Mouse (Mus musculus): ENCODE measurements around the gene Igdcc3. TPM values are rescaled to one million over a fixed set of nuclear protein-coding genes. Genes with fewer than 3 reads are reported as not detected.
"Not testable (repeated sequence)": the region's sequence is repeated elsewhere in the genome, so short reads cannot be mapped to it uniquely, and the experiment has no call there.

The Igdcc3 gene
- polyA plus RNA-seq, 1 experiment from 2014 or later = 40.8 TPM

DNA sequence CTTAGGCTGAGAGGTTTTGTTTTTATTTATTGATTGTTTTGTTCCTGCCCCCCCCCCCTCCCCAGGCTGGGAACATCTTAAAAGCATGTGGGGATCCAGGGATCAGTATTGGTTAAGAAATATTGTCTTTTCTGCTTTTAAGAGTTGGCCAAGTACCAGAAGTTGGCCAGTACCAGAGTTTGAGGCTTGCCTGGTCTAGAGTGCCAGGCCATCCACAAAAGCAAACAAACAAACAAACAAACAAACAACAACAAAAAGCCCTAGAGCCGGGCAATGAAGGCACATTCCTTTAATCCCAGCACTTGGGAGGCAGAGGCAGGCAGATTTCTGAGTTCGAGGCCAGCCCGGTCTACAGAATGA lies 60.0 kb downstream of the Igdcc3 start:
- Histone ChIP-seq H3K27ac (peak overlapping the region; percentile 73), H3K9ac (no peak overlapping the region), H3K27me3 (no peaks in the 10 kb centered on the region), H3K36me3 (replicated peaks) (no peaks in the 10 kb centered on the region), H3K4me2 (no peak overlapping the region), H3K4me1 (peaks cover 16% of the 10 kb centered on the region), H3K4me3 (replicated peaks) (no peak overlapping the region), H3K9me3 (no peaks in the 10 kb centered on the region)
- 49% methylated on average over 3 of the region's 3 CpGs for WGBS
- ATAC-seq (ENCODE audit: low FRiP score) = no peak

DNA sequence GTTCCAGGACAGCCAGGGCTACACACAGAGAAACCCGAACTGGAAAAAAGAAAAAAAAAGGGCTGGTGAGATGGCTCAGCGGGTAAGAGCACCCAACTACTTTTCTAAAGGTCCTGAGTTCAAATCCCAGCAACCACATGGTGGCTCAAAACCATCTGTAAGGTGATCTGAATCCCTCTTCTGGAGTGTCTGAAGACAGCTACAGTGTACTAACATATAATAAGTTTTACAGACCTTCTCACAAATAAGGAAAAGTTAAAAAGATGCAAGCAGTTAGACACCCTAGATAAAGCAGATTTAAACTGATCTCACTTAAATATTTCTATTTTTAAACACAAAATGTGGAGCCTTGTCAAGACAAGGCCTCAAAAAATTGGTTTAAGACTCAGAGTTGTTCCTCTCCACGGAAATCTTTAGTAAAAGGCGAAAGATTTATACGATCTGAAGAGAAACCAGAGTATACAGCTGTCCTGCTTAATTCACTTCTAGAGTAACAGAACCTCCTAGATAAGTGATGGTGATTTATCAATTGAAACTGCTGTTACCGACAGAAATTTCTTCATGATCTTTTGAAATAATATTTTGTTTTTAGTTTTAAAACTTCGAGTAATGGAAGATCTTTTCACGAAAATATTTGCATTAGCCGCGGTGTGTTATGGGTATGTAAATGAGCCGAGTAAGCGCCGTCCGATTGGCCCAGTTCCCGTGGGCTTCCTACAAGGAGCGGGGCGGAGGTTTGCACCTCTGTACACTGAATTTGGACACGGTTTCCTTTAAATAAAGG lies 60.6 kb downstream of the Igdcc3 start:
- no peaks in the 10 kb centered on the region for H3K9me3 ChIP-seq
- H3K36me3 ChIP-seq (replicated peaks) = no peaks in the 10 kb centered on the region
- ATAC-seq (ENCODE audit: low FRiP score) = peak; percentile 90
- no peaks in the 10 kb centered on the region for H3K27me3 ChIP-seq
- H3K27ac ChIP-seq = peak overlapping the region; percentile 73
- under 1% methylated on average over 18 of the region's 18 CpGs for WGBS
- peak overlapping the region; percentile 34 for H3K4me3 ChIP-seq (replicated peaks)
- peak overlapping the region; percentile 39; the same call in 1 of the 2 replicates for H3K9ac ChIP-seq
- peaks cover 13% of the 10 kb centered on the region; the same call in 1 of the 2 replicates for H3K4me1 ChIP-seq
- H3K4me2 ChIP-seq = peak overlapping the region; percentile 50

DNA sequence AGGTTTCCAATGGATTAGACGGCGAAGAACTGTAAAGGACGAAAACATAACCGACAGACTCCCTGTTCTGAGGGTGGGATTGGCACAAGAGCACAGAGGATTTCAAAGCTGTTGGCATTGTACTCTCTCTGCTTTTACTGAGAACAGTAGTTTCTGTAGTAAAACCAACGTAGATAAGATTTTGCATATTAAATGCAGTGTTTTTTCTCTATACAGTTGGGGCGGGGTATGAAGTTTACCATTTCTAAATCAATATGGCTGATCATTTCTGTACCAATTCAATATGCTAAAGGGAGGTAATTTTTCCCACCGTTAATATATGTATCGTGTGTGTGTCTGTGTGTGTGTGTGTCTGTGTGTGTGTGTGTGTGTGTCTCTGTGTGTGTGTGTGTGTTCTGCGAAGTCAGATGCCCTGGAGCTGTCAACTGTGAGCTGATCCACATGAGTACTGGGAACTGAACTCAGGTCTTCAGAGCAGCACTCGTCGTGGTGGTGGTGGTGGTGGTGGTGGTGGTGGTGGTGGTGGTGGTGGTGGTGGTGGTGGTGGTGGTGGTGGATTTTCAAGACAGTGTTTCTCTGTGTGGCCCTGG lies 61.3 kb downstream of the Igdcc3 start:
- Histone ChIP-seq H3K4me3 (replicated peaks) (peak overlapping the region; percentile 34), H3K4me1 (0 out of 2 replicates have a peak, but pooled peaks cover 10% of the 10 kb centered on the region), H3K9me3 (peaks cover 4% of the 10 kb centered on the region; the same call in 1 of the 2 replicates), H3K36me3 (replicated peaks) (no peaks in the 10 kb centered on the region), H3K4me2 (peak overlapping the region; percentile 50), H3K27me3 (no peaks in the 10 kb centered on the region), H3K27ac (peak overlapping the region; percentile 72; the same call in 1 of the 2 replicates), H3K9ac (peak overlapping the region; percentile 39; the same call in 1 of the 2 replicates)
- WGBS = 32% methylated on average over 11 of the region's 11 CpGs
- peak; percentile 14 for ATAC-seq (ENCODE audit: low FRiP score)

DNA sequence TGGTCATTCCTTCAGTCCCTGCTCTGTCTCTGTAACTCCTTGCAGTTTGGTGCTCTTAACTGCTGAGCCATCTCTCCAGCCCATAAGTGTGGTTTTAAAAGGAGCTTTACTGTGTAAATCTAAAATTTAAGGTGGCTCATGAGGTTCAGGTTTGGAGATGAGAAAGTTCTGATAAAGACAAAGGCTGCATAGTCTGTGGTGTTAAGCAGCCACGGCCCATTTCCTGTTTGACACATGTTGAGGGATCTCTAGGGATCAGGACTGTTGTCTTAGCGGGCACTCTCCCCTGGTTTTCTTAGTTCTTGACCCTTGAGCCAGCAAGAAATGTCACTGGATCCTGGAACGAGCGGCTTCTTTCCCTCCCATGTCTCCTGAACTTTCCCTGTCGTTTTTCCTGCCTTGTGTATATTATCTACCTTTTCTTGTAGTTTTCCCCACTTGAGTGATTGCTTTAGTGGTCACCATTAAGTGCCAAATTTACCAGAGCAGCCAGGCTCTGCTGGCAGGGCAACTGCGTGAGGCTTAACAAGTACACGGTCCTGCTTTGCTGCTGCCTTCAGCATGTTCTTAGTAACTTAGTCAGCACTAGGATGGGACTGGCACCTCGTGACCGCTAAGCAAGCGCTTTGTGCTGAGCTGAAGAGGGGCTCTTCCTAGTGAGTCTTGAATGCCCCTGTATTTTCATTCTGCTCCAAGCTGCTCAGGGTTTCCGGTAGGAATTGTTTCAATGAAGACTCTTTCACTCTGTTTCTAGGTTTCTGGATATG lies 64.2 kb downstream of the Igdcc3 start:
- no peak overlapping the region for H3K4me2 ChIP-seq
- no peak overlapping the region for H3K4me3 ChIP-seq (replicated peaks)
- no peak overlapping the region for H3K9ac ChIP-seq
- no peak for ATAC-seq (ENCODE audit: low FRiP score)
- no peaks in the 10 kb centered on the region for H3K36me3 ChIP-seq (replicated peaks)
- 77% methylated on average over 11 of the region's 11 CpGs for WGBS
- H3K9me3 ChIP-seq = peaks cover 4% of the 10 kb centered on the region; the same call in 1 of the 2 replicates
- H3K27me3 ChIP-seq = no peaks in the 10 kb centered on the region
- H3K4me1 ChIP-seq = 0 out of 2 replicates have a peak, but pooled peaks cover 6% of the 10 kb centered on the region
- no peak overlapping the region for H3K27ac ChIP-seq

DNA sequence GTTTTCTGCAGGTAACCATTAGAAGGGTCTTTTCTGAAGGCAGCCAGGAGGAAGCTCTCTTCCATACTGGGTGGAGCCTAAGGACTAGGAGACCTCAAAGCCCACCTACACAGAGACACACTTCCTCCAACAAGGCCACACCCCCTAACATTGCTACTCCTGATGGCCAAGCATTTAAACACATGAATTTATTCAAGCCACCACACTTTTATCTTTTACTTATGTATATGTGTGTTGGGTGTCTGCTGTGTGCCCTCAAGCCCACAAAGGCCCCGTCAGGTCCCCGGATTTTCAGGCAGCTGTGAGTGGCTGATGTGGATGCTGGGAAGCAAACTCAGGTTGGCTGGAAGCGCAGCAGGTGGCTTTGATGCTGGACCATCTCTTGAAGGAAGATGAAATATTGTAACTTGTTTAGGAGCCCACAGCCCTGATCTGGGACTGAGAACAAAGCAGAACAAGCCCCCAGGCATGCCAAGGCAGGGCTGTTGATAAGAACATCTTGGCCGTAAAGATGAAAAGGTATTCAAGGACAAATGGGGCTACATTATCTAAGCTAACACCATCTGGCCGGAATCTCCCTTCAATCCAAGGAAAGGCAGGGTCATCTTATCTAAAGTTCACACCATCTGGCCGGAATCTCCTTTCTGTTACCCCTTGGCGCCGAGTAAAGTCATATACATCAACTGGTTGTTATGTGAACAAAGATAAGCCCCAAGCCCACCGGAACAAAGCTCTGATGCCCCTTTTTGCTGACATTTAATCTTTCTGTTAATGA lies 66.2 kb downstream of the Igdcc3 start:
- H3K9ac ChIP-seq; H3K4me2 ChIP-seq; H3K4me1 ChIP-seq; ATAC-seq (ENCODE audit: low FRiP score); H3K27ac ChIP-seq; H3K36me3 ChIP-seq (replicated peaks); H3K9me3 ChIP-seq; H3K27me3 ChIP-seq; H3K4me3 ChIP-seq (replicated peaks): not testable (repeated sequence)
- 95% methylated on average over 9 of the region's 9 CpGs for WGBS

DNA sequence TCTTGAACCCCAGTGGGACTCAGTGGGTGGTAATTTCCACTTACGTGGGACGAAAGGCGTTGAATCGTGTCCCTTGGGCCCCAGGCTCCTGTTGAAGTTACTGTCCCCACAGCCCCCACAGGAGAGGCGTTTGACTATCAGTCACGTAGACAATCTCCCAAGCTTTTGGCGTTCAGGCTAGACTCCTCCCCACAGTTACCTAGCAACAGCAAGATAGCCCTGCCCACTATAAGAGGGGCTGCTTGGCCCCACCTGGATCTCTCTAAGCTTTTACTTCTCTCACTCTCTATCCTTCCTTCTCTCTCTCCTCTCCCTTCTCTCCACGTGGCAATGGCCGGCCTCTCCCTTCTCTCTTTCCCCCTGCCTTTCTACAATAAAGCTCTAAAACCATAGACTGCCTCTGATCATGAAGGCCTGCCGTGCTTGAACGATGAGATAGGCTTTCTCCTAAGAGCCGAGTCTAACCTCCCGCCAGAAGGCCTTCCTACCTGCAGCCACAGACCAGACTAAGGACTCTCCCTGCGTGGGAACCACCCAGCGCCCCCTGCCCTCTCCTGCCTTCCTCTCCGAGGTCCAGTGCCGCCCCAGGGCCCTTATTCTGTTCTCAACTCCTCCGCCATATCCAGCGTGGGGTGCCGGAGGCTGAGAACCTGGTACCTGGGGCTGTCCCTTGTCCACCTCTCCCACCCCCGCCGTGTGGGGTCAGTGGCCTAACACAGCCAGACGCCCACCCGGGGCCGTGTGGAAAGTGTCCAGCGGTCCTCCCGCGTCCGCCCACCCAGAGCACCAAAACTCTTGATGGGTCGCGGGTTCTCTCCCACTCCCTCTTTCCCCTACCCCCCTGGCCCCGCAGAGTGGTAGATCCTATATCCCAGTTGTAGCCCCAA lies 67.5 kb downstream of the Igdcc3 start:
- Histone ChIP-seq H3K4me1 (no peaks in the 10 kb centered on the region), H3K36me3 (replicated peaks) (no peaks in the 10 kb centered on the region), H3K9me3 (peaks cover 4% of the 10 kb centered on the region; the same call in 1 of the 2 replicates), H3K4me2 (no peak overlapping the region), H3K27me3 (no peaks in the 10 kb centered on the region), H3K27ac (no peak overlapping the region), H3K4me3 (replicated peaks) (no peak overlapping the region), H3K9ac (no peak overlapping the region)
- no peak for ATAC-seq (ENCODE audit: low FRiP score)
- WGBS = 92% methylated on average over 32 of the region's 32 CpGs

DNA sequence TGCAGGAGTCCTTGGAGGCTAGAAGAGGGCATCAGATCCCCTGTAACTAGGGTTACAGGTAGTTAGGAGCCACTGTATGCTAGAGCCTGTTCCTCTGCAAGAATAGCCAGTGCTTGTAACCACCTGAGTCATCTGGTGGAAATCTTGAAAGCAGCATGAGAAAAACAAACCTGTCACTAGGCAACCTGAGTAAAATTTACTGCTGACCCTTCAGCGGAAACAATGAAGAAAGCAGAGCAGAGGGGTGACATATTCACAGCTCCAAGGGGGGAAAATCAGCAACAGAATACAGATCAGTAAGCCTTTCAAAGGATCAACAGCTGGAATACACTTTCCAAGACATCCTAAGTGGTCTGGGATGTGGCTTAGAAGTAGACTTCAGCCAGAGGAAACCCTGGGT lies 70.6 kb downstream of the Igdcc3 start:
- Histone ChIP-seq H3K4me3 (replicated peaks) (no peak overlapping the region), H3K36me3 (replicated peaks) (no peaks in the 10 kb centered on the region), H3K27ac (no peak overlapping the region), H3K27me3 (no peaks in the 10 kb centered on the region), H3K9me3 (peaks cover 4% of the 10 kb centered on the region; the same call in 1 of the 2 replicates), H3K4me2 (no peak overlapping the region), H3K4me1 (peaks cover 11% of the 10 kb centered on the region), H3K9ac (no peak overlapping the region)
- WGBS = 65% methylated on average over 1 of the region's 1 CpGs
- ATAC-seq (ENCODE audit: low FRiP score) = no peak

DNA sequence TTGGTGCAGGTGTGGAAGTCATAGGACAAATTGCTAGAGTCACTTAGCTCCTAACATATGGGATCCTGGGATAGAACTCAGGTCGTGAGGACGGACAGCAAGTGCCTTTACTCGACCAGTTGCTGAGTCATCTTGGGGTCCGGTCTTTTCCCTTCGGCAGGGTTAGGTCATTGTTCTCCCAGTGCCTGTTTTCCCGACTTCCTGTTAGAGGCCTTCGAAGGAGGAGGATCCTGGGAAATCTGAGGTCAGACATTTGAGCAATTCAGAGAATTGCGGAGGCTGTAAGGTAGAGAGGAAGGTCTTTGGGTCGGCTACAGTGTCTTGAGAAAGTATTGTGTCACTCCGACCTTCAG lies 73.4 kb downstream of the Igdcc3 start:
- H3K27ac ChIP-seq = peak overlapping the region; percentile 85
- H3K9ac ChIP-seq = peak overlapping the region; percentile 82; the same call in 1 of the 2 replicates
- H3K4me2 ChIP-seq = peak overlapping the region; percentile 84
- peaks cover 16% of the 10 kb centered on the region for H3K4me1 ChIP-seq
- H3K4me3 ChIP-seq (replicated peaks) = peak overlapping the region; percentile 68
- no peak for ATAC-seq (ENCODE audit: low FRiP score)
- H3K36me3 ChIP-seq (replicated peaks) = no peaks in the 10 kb centered on the region
- H3K9me3 ChIP-seq = no peaks in the 10 kb centered on the region
- H3K27me3 ChIP-seq = no peaks in the 10 kb centered on the region
- WGBS = 18% methylated on average over 10 of the region's 10 CpGs

DNA sequence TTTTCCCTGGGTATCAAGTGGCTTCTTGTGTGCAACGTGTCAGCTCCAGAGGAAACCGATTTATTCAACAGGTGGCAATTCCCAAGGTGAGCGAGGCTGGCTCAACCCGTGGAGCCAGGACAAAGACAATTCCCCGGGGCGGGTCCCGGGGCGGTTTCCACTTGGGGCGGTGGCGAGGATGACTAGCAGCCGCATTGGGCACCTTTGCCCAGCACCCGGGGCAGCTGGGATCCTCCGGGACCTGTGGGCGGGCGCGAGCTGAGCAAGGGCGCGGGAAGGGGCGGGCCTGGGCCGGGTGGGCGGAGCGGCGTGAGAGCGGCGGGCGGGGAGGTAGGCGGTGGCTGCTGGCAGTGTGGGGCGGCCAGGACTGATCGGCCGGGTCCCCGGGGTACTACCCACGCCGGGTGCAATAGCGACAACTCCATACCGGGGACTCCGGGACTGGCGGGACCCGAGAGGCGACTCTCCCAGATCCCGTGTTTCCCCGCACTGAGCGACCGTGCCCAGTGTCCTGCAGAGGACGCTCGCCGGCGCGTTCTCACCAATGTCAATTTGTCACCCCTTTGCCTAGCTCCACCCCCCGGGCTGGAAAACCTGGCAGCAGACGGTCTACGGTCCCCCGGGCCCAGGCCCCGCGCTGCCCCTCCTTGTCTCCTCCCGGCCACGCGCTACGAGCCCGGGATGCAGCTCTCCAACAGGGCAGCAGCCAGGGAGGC lies 73.9 kb downstream of the Igdcc3 start:
- ATAC-seq (ENCODE audit: low FRiP score) = peak; percentile 96
- peaks cover 16% of the 10 kb centered on the region for H3K4me1 ChIP-seq
- under 1% methylated on average over 50 of the region's 59 CpGs for WGBS

DNA sequence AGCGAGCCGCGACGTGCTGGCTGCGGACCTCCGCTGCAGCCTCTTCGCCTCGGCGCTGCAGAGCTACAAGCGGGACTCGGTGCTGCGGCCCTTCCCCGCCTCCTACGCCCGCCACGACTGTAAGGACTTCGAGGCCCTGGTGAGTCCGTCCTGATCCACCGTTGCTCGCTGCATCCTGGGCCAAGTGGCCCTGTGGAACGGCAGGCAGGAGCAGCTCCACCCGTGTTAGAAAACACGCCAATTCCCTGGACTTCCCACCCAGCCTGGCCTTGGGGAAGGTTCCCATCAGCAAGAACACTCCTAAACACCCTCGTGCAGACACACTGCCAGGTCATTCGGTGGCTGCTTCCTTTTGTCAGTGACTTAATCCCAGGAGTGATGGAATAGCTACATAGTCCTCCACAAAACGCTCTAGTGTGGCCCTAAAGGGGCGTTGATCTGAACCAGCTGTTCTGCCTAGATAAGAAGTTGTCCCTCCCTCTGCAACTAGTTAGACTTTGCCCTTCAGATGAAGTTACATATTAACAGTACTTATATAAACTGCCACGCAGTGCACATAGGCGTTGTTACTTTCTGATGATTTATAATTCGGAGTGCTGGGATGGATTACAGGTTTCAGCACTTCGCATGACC lies 74.6 kb downstream of the Igdcc3 start:
- Histone ChIP-seq H3K36me3 (replicated peaks) (no peaks in the 10 kb centered on the region), H3K27me3 (no peaks in the 10 kb centered on the region), H3K4me1 (peaks cover 16% of the 10 kb centered on the region), H3K9me3 (no peaks in the 10 kb centered on the region), H3K4me2 (peak overlapping the region; percentile 84), H3K27ac (peak overlapping the region; percentile 85), H3K9ac (peak overlapping the region; percentile 82), H3K4me3 (replicated peaks) (peak overlapping the region; percentile 68)
- 11% methylated on average over 31 of the region's 31 CpGs for WGBS
- no peak for ATAC-seq (ENCODE audit: low FRiP score)

More for the DNA sequence above, 73.9 kb downstream of the Igdcc3 start:
- Histone ChIP-seq H3K4me3 (replicated peaks) (peak overlapping the region; percentile 68), H3K9me3 (no peaks in the 10 kb centered on the region), H3K4me2 (peak overlapping the region; percentile 84), H3K36me3 (replicated peaks) (no peaks in the 10 kb centered on the region), H3K9ac (peak overlapping the region; percentile 82), H3K27ac (peak overlapping the region; percentile 85), H3K27me3 (no peaks in the 10 kb centered on the region)

All from forebrain, embryonic 12.5 days (tissue).